Mouse (Mus musculus) induced T-regulatory cell, adult 2 months (primary cell): ENCODE data around the gene Tcte2.
A peak's percentile ranks its signal among the peaks of the same experiment; 100 is the strongest.
"Not testable (repeated sequence)": the region's sequence is repeated elsewhere in the genome, so short reads cannot be mapped to it uniquely, and the experiment has no call there.

Experiments used
- DNase-seq: peaks from one replicate; pipeline ENCODE4 v3.0.0-alpha.2; 2012; ENCODE audit warnings: low read depth

Tcte2 gene

DNA sequence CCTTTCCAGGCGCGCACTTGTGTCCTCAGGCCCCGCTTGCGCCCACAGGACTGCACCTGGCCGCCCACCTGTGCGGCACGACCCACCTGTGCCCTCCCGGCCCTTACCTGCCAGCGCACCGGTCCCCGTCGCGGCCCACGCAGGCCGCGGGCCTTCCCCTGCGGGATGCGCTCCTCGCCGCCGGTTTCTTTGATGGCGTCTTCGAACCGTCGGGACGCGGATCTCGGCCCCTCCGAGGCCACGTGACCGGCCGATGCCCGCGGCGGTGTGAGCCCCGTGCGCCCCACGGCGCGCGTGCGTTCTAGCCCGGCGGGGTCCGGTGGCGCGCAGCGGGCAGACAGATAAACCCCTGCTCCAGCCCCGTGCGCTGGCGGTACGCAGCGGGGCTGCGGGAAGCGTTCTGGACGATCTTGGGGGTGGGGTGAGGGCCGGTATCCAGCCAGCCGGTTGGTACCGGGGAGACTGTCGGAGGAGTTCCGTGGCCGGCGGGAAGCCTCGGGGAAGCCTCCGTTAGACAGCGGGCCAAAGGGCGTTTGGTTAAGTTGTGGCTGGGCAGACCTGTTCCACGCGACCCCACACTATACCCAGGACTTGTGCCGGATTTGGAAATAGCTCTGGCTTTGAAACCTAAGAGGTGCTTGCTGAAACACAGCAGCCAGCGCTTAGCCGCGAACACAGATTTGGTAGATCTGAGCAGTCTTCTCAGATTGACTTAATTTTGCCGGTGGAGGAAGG, at the start of gene Tcte2:
Tcte2 (minus strand) TSS at position 647 of the 735 bp plus-strand sequence.
- DNase-seq, result peak; percentile 19

DNA sequence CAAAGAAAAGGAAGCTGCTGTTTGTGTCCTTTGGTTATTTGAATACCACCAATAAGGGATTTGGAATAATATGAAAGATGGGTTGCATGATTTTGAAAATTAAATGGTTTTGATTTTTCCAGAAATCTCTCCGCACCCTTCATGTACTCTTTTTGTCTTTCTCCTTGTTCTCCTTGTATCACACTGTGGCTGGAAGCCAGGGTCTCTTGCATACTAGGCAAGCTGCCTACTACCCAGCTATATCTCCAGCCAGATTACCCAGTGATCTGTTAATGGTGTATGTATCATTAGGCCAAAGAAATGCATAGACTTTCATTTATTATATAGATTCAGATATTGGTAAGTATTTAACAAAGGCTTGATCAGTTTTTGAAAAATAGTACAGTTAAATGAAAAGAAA, 44.4 kb upstream of the Tcte2 start:
- DNase-seq, result no peak

DNA sequence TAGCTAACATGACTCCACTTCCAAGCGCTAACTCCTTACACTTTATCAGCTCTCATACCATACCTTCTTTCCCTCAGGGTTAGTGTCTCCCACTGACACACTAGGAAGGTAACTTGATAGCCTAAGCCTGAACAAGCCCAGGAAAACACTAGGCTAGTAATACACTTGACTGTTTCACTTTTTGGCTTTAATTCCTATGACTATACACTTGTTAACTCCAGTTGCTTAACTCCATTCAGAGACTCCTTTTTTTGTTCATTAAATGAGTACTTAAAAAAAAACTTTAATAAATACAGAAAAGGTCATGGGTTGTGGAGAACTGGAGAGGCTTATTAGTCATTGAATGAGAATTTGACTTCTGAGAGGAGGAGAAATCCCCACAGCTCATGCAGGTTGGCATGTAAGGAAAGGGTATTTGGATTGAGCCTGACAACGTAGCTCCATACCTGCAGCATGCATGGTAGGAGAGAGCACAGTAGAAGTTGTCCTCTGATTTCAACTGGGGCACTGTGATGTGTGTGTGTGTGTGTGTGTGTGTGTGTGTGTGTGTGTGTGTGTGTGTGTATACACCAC, 41.3 kb upstream of the Tcte2 start:
- DNase-seq, result no peak

DNA sequence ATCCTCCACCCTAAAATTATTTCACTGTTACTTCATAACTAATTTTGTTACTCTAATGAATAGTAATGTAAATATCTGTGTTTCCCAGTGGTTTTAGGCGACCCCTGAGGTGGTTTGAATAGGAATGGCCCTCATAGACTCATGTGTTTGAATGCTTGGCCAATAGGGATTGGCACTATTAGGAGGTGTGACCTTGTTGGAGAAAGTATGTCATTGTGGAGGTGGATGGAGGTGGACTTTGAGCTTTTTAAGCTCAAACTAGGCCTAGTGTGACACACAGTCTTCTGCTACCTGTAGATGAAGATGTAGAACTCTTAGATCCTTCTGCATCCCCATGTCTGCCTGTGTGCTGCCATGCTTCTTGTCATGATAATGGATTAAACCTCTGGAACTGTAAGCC, 36.1 kb upstream of the Tcte2 start:
- no peak for DNase-seq

DNA sequence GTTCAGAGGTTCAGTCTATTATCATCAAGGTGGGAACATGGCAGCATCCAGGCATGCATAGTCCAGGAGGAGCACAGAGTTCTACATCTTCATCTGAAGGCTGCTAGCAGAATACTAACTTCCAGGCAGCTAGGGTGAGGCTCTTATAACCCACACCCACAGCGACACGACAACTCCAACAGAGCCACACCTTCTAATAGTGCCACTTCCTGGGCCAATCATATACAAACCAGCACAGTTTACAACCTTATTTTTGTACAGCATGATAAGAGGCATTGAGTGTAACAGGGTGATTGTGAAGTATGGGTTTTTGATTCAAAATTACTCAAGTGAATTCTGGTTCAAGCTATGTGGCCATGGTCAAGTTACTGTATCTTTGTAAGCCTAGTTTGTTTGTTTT, 28.4 kb upstream of the Tcte2 start:
- not testable (repeated sequence) for DNase-seq

DNA sequence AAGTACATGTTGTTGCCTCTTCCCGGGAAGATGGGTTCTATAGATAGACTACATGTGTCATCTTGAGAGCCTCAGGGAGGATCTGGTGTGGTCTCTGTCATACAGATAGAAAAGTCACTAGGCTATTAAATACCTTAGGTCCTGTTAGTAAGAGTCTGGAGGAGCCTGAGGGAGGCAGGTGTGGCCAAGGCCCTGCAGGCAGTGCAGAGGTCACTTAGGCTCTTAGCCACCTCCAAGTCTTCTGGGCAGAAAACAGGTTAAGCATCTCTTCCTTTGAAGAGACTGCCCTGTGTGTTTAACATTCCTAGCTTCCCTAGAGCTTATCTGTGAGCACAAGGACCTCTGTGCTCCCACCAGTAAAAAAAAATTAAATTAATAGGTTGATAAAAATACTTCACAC, 21.8 kb upstream of the Tcte2 start:
- DNase-seq, result no peak

DNA sequence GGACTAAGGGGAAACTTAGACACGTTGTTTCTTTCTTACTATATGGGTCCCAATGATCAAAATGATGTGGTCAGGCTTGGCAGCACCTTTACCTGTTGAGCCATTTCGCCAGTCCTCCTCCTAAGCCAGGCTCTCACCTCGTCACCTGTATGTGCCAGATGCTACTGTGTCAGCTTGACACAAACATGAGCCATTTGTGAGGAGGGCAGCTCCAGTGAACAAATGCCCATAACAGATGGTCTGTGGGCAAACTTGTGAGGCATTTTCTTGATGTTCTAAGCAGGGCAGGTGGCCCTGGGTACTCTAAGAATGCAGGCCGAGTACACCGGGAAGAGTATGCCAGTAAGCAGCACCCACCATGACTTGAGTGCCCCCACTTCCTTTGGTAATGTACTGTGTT, 20.3 kb upstream of the Tcte2 start:
- no peak for DNase-seq

DNA sequence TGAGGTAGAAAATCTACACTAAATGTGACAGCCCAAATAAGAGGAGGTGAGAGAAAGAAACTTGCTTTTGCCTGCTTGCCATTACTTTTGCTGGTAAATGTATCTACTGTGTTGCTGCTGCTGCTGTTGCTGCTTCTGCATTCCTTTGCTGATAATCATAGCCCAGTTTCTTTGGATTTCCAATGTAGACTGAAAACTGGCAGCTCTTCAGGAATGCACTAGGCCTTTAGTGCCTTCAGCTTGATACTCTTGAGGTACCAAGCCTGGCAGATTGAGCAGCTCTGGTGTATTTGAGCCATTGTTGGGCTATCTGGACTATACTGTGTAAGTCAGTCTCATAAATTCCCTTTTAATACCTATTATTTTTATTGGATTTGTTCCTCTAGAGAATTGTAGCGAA, 17.2 kb upstream of the Tcte2 start:
- no peak for DNase-seq

DNA sequence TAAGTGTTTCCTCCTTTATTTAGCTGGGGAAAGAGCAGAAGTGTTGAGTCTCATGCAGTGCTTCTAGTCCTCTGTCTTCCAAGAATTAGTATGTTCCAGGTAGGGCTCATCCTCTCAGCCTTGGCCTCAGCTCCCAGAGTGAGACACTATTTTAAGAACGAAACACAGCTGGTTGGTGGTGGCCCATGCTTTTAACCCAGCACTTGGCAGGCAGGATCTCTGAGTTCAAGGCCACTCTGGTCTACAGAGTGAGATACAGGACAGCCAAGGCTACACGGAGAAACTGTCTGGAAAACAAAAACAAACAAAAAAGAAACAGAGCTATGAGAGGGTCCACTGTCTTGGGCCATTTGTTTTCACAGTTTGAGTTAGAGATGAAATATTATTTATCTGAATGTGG, 16.1 kb upstream of the Tcte2 start:
- DNase-seq, result no peak

DNA sequence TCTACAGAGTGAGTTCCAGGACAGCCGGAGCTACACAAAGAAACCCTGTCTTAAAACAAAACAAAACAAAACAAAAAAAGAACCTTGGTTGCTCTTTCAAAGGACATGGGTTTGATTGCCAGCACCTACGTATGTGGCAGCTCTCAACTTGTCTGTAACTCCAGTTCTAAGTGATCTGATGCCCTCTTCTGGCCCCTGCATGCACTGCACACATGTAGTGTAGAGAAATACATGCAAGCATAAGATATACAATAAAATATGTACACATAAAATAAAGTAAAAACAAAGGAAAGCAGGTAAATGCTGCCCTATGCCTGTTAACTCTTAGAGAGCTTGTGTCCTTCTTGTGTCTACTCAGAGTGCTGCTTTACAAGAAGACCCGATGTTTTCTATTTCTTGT, 7.6 kb upstream of the Tcte2 start:
- DNase-seq, result peak; percentile 13

DNA sequence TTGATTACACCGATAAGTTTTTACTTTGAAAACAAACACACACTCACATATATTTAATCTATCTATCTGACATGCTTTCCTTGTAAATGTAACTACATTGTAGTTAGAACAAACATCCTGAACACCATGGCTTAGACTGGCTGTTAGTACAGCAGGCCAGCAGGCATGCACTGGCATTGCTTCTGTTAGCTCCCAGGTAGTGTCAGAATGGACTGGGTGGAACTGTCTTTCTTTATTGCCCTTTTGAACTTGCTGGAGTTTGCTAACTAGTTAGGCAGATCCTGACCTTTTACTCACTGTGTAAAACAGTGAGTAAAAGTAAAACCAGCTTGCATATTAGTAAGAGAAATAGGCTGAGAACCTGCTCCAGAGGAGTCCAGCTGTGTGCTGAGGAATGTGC, 6.9 kb upstream of the Tcte2 start:
- no peak for DNase-seq

DNA sequence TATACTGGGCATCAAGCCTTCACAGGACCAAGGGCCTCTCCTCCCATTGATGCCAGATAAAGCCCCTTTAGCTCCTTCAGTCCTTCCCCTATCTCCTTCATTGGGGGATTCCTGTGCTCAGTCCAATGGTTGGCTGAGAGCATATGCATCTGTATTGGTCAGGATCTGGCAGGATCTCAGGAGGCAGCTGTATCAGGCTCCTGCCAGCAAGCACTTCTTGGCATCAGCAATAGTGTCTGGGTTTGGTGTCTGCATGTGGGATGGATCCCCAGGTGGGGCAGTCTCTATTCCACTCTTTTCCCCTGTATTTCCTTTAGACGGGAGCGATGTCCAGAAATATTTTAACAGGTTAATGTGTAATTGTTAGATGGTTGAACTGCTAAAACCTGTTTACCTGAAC, 3.3 kb upstream of the Tcte2 start:
- not testable (repeated sequence) for DNase-seq

DNA sequence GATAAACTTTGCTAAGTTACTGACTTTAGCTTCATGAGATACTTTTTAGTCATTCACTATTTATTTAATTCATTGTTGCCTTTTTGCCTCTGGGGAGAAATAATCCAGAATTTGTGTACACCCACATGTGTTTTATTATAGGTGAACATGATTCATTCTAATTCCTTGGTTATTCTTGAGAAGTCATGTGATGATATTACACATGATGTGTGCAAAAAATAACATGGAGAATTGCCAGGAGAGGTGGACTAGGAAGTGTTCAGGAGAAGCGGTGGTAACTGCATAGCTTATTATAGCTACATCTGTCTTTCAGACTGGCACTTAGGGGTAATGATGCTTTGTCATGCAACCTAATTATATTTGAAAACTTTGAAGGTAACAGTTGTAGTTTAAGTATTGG, 2.2 kb upstream of the Tcte2 start:
- DNase-seq, result no peak

DNA sequence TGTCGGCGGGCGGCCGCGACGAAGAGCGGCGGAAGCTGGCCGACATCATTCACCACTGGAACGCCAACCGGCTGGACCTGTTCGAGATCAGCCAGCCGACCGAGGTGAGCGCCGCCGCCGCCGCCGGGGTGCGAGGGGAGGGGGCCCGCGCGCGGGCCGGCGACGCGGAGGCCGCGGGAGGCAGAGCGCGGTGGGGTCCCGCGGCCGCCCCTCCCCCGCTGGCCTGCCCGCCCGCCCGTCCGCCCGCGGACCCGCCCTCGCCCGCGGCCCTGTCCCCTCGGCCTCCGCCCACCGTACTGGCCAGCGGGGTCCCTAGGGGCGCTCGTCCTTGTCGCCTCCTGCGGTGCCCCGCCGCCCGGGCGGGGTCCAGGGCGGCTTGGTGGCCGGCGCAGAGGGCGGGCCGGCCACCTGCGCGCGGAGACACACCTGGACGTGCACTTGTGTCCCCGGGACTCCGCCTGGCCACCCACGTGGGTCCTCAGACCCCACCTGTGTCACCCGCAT, 898 bp downstream of the Tcte2 start:
- no peak for DNase-seq

DNA sequence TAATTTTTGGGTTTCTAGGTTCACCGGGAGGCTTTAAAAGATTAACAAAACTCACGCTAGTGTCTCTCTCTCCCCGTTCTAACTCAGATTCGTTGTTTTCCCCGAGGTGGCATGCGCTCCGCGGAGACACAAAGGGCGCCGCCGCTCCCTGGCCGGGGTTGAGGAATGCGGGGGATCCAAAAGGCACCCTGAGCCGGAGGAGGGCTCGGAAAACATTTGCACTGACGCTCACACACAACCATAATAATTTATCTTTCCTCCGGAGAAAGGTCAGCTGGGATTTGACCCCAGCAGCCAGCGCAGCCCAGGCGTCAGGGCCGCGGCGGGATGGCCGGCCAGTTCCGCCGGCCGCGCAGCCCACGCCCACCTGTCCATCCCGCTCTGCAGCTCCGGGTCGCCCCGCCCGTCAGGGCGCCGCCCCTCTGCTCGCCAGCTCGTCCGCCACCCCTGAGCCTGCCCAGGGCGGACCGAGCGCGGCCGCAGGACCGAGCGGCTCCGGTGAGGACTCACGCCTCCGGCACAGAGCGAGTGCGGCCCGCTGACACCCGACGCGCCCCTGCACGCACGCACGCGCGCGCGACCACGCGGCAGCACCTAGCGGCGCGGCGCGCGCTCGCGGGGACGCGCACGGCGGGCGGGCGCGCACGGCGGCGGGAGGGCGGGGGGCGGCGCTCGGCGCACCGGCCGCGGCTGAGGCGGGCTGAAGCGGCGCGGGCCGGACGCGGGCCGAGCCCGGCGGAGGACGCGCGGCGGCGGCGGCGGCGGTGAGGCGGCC, 1.6 kb downstream of the Tcte2 start, which contains the start of gene Afdn:
Afdn (plus strand) TSS at position 687 of the 775 bp plus-strand sequence.
- peak; percentile 56 for DNase-seq

DNA sequence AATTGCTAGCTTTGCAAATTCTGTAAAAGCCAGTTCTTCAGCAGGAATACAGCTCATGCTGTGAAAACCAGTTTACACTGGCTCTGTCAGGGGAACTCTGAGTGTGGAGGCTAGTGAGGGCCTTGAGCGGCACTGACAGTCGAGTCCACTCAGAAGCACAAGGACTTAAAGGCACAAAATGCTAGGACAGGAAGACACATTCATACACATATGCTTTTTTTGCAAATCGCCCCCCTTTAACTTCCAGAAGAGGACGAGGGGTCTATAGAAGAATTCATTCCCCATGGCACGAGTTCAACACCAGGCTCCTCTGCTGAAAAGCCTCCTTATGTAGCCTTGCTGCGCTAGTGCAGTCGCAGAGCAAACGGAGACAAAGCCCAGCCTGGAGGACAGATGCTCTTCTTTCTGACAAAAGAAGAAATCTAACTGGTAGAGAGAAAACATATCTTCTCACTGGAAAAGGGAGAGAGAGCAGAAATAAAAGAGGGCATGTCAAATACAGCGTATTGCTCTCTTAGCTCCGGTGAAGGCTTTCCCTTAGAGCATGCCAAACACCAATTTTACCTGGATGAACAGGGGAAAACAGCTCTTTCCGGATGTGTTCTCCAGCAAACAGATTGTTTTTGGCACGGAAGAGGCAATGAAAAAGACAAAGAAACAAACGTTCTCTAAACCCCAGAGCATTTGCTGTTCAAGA, 2.3 kb downstream of the Tcte2 start:
- DNase-seq, result peak; percentile 5

DNA sequence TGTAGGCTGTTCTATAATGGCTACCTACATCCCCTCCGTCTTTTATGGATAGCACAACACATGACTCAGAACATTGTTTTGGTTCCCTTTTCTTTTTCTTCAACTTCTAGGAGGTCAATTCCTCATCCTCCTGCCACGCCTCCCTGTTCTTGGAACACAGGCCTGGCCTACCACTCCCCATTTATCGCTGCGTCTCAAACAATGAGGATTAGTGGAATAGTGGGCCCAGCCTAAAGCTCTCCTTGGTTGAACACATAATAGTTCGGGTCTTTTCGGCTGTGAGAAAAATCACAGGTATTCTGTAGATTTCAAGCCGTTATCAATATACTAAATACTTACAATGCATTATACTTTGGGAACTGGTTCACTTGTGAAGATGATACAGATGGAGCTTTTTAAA, 3.0 kb downstream of the Tcte2 start:
- DNase-seq, result no peak

DNA sequence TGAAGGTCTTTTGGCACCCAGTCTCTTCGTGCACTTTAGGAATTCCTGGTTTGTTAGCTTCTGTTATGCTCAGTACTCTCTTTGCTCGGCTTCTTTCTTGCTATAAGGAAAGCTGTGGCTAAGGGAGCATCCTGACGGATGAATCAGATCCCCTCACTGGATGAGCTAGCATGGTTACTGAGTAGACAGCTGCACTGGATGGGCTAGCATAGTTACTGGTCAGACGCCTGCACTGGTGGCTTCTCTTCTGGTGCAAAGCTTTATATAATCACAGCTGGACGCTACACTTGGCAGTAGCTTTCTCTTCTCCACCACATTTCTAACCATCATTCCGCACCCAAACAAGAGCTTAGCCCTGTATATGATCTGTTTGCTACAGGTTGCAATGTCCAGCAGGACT, 6.7 kb downstream of the Tcte2 start:
- DNase-seq, result no peak

DNA sequence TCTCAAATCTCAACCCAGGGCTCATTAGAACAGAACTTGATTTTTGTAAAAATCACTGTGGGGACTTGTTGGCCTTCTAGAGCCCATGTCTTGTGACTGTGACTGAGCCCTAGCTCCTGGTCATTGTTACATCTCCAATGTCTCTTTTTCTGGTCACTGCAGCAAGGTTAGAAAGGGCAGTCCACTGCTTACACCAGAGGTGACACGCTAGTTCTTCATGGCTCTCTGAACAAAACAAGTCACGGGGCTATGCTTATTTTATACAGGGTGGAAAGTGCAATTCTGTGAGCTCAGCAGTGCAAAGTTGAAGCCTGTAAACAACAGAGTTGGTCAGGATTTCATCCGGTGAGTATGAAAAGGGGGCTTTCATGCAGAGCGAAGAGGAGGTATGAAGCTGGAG, 7.7 kb downstream of the Tcte2 start:
- no peak for DNase-seq

DNA sequence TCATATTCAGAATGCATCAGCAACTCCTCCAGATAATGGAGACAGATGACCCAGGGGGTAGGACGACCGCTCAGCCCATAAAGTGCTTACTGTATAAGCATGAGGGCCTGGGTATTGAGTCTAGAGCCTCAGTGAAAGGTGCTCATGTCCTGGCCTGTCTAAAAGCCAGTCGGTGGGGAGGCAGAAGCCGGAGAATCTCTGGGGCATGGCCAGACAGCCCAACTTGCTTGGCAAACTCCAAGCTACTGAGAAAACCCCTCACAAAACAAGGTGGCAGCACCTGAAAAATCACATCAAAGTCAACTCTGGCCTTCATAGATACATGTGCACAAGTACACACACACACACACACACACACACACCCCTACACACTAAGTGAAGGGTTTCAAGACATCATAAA, 12.6 kb downstream of the Tcte2 start:
- DNase-seq, result no peak

DNA sequence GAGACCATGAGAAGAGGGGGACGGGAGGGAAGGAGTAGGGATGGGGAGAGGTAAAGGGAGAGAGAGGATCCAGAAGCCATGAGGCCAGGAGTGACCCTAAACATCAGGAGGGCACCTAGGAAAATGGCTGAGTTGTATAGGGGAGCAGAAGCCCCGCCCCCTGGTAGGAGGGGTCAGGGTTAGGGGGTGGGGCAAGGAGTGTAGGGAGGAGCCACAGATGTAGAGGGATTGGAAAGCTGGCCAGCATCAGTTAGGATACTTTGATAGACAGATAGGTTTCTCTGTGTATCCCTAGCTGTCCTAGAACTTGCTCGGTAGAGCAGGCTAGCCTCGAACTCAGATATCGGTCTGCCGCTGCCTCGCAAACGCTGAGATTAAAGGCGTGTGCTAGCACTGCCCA, 13.9 kb downstream of the Tcte2 start:
- DNase-seq, result no peak

DNA sequence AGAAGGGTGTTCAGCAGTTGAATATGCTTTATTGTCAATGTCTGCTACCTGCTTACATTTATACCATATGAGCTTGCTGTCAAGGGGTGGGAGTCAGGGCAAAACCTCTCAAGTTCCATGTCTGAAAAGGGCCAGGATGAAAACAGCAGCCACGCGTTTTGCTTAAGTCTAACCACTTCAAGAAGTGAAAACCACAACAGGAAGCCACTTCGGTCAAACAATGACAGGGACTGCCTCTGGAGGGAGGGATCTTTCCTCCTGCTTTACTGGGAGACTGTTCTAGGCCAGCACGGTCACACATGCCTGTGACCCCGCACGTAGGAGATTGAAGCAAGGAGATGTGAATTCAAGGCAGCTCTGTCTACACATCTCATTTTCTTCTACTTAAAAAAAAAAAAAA, 15.3 kb downstream of the Tcte2 start:
- peak; percentile 7 for DNase-seq
